Mouse (Mus musculus) small intestine, adult 2 months (tissue): ENCODE measurements around the gene Egfl8. TPM values are rescaled to one million over a fixed set of nuclear protein-coding genes. Genes with fewer than 3 reads are reported as not detected.

Experiments
- H3K27ac ChIP-seq: fragments of 200-500 bp; 2 replicates; pipeline ENCODE4 v1.5.1; 2012; ENCODE audit warnings: low read depth, low read length, control low read depth, inconsistent platforms; ENCODE audit not compliant: insufficient read depth
- H3K27me3 ChIP-seq: fragments of 200-500 bp; 2 replicates; pipeline ENCODE4 v1.6.1; 2012; ENCODE audit warnings: mild to moderate bottlenecking, moderate library complexity, low read length, inconsistent platforms; ENCODE audit not compliant: control insufficient read depth, insufficient read depth
- H3K36me3 ChIP-seq: fragments of 200-500 bp; 2 replicates; pipeline ENCODE4 v1.6.1; 2012; ENCODE audit warnings: mild to moderate bottlenecking, low read length, control low read depth, inconsistent platforms; ENCODE audit not compliant: control insufficient read depth, insufficient read depth
- H3K4me1 ChIP-seq: fragments of 200-500 bp; 2 replicates; pipeline ENCODE4 v1.6.1; 2012; ENCODE audit warnings: low read length, inconsistent platforms, mixed read lengths; ENCODE audit not compliant: control insufficient read depth, insufficient read depth, insufficient read length
- H3K4me3 ChIP-seq: fragments of 200-500 bp; 2 replicates; pipeline ENCODE4 v1.5.1; 2012; ENCODE audit warnings: low read depth, mild to moderate bottlenecking, control low read depth, inconsistent platforms, low read length, moderate library complexity
- CTCF ChIP-seq: fragments of 200-500 bp; IDR thresholded peaks from 2 replicates; pipeline ENCODE4 v1.5.1; 2012; ENCODE audit warnings: low read depth, mild to moderate bottlenecking, control low read depth, inconsistent platforms, low read length, moderate library complexity, mixed read lengths; ENCODE audit not compliant: insufficient replicate concordance, insufficient read length; ENCODE audit errors: extremely low read depth
- POLR2A ChIP-seq: fragments of 200-500 bp; IDR thresholded peaks from 2 replicates; pipeline ENCODE4 v1.6.1; 2012; ENCODE audit warnings: low read depth, mild to moderate bottlenecking, control low read depth, inconsistent platforms, low read length, moderate library complexity
- WGBS: fragments of 180-500 bp; shearing (Covaris S2); methylation state at CpG from one replicate; pipeline ENCODE4 v1.1.7; 2018; 5-methylcytosine and 5-hydroxymethylcytosine counted together
- polyA plus RNA-seq: library from polyadenylated mRNA; depleted of rRNA; stranded (reverse); fragments of >200 nt; gene quantifications from 2 replicates; pipeline ENCODE4 v1.2.3, GENCODE M21; 2012

Gene Egfl8
- polyA plus RNA-seq, 1 experiment, result 2.3 TPM

- Histone ChIP-seq H3K27me3 (no peaks in the 10 kb centered on the region), H3K27ac (no peak overlapping the region), H3K4me1 (peaks cover 9% of the 10 kb centered on the region), H3K4me3 (no peak overlapping the region), H3K36me3 (no peaks in the 10 kb centered on the region)
- WGBS, result 94% methylated on average over 8 of the region's 8 CpGs
- TF ChIP-seq POLR2A, result no peak
- TF ChIP-seq CTCF, result no peak
Measured at GRCm38 (mm10) chr17:34585121-34585520, 30.6 kb downstream of the Egfl8 start.

DNA sequence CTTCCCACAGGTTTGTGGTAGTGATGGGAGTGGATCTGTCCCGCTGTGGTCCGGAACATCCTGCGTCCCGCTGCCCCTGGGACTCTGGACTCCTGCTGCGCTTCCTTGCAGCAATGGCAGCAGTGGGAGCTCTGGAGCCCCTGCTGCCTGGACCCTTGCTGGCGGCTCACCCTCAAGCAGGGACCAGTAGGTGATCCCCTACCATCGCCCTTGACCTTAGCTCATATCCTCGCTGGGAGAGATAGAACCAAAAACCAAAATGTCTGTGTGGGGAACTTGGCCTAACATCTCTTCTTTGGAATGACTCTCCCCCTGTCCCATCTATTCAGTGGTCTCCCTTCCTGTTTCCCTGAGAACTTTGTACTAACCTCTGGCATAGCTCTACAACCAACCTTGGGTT, 32.0 kb downstream of the Egfl8 start:
- TF ChIP-seq CTCF (no peak), POLR2A (no peak)
- no peak overlapping the region for H3K27ac ChIP-seq
- H3K36me3 ChIP-seq, result no peaks in the 10 kb centered on the region
- H3K4me3 ChIP-seq, result no peak overlapping the region
- H3K4me1 ChIP-seq, result peaks cover 7% of the 10 kb centered on the region
- WGBS, result 93% methylated on average over 8 of the region's 8 CpGs
- H3K27me3 ChIP-seq, result no peaks in the 10 kb centered on the region

DNA sequence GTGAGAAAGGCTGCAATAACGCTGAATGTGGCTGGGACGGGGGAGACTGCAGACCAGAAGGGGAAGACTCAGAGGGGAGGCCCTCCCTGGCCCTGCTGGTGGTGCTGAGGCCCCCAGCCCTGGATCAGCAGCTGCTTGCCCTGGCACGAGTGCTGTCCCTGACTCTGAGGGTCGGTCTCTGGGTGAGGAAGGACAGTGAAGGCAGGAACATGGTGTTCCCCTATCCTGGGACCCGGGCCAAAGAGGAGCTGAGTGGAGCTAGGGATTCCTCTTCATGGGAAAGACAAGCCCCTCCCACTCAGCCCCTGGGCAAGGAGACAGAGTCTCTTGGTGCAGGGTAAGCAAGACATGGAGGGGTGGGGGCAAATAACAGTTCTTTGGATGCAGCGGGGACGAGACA, 32.4 kb downstream of the Egfl8 start:
- TF ChIP-seq CTCF, result no peak
- no peak for TF ChIP-seq POLR2A
- WGBS, result 76% methylated on average over 7 of the region's 7 CpGs
- Histone ChIP-seq H3K4me1 (peaks cover 7% of the 10 kb centered on the region), H3K27me3 (no peaks in the 10 kb centered on the region), H3K4me3 (no peak overlapping the region), H3K36me3 (no peaks in the 10 kb centered on the region), H3K27ac (no peak overlapping the region)

DNA sequence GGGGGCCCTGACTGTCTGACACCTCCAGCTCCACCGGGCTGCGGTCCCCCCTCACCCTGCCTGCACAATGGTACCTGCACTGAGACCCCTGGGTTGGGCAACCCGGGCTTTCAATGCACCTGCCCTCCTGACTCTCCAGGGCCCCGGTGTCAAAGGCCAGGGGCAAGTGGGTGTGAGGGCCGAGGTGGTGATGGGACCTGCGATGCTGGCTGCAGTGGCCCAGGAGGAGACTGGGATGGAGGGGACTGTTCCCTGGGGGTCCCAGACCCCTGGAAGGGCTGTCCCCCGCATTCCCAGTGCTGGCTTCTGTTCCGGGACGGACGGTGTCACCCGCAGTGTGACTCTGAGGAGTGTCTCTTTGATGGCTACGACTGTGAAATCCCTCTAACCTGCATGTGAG, 33.2 kb downstream of the Egfl8 start:
- peaks cover 9% of the 10 kb centered on the region for H3K4me1 ChIP-seq
- no peaks in the 10 kb centered on the region for H3K27me3 ChIP-seq
- H3K36me3 ChIP-seq, result no peaks in the 10 kb centered on the region
- TF ChIP-seq POLR2A (no peak), CTCF (no peak)
- WGBS, result 91% methylated on average over 12 of the region's 12 CpGs
- no peak overlapping the region for H3K27ac ChIP-seq
- no peak overlapping the region for H3K4me3 ChIP-seq

- H3K27me3 ChIP-seq, result no peaks in the 10 kb centered on the region
- peaks cover 27% of the 10 kb centered on the region for H3K4me1 ChIP-seq
- H3K36me3 ChIP-seq, result no peaks in the 10 kb centered on the region
- no peak overlapping the region for H3K4me3 ChIP-seq
- no peak for TF ChIP-seq POLR2A
- no peak for TF ChIP-seq CTCF
- H3K27ac ChIP-seq, result no peak overlapping the region
- 91% methylated on average over 3 of the region's 3 CpGs for WGBS
Measured at GRCm38 (mm10) chr17:34578070-34578469, 37.7 kb downstream of the Egfl8 start.

DNA sequence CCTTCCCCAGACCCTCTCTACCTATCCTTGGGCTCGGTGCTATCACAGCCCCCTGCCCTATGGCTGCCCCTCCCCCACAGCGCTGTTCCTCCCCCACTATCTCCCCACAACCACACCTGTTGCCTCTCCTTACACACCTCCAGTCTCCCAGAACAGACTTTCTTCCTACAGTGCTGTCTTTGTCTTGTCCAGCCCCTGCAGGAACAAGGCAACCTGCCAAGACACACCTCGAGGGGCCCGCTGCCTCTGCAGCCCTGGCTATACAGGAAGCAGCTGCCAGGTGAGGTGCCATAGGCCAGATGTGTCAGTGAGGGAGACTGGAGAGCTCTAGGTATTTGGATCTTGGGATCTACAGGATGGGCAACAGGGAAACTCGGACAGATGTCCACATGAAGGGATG, 39.2 kb downstream of the Egfl8 start:
- peaks cover 27% of the 10 kb centered on the region for H3K4me1 ChIP-seq
- H3K27me3 ChIP-seq, result no peaks in the 10 kb centered on the region
- H3K4me3 ChIP-seq, result no peak overlapping the region
- WGBS, result 27% methylated on average over 5 of the region's 5 CpGs
- no peaks in the 10 kb centered on the region for H3K36me3 ChIP-seq
- TF ChIP-seq POLR2A (no peak), CTCF (no peak)
- H3K27ac ChIP-seq, result peak overlapping the region; percentile 57

DNA sequence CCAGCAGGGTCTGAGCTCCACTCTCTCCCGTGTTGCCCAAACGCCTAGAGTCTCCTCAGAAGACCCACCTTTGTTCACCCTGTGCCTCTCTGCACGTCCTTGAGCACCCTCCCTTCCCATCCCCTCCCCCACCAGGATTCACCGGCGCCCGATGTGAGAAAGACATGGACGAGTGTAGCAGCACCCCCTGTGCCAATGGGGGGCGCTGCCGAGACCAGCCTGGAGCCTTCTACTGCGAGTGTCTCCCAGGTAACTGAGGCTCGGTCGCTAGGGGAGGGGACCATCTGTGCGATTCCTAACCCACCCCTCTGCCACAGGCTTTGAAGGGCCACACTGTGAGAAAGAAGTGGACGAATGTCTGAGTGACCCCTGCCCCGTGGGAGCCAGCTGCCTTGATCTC, 43.4 kb downstream of the Egfl8 start:
- H3K4me3 ChIP-seq, result no peak overlapping the region
- no peaks in the 10 kb centered on the region for H3K27me3 ChIP-seq
- WGBS, result 51% methylated on average over 15 of the region's 15 CpGs
- peaks cover 27% of the 10 kb centered on the region for H3K4me1 ChIP-seq
- no peak overlapping the region for H3K27ac ChIP-seq
- TF ChIP-seq POLR2A (no peak), CTCF (no peak)
- H3K36me3 ChIP-seq, result no peaks in the 10 kb centered on the region

GRCm38 (mm10) chr17:34571875-34572274, 43.9 kb downstream of the Egfl8 start:
- Histone ChIP-seq H3K27me3 (no peaks in the 10 kb centered on the region), H3K27ac (no peak overlapping the region), H3K4me1 (peaks cover 28% of the 10 kb centered on the region), H3K4me3 (no peak overlapping the region), H3K36me3 (no peaks in the 10 kb centered on the region)
- no peak for TF ChIP-seq POLR2A
- TF ChIP-seq CTCF, result peak; percentile 68; the same call in 1 of the 2 replicates
- WGBS, result 43% methylated on average over 5 of the region's 5 CpGs

GRCm38 (mm10) chr17:34569919-34570318, 45.9 kb downstream of the Egfl8 start:
- Histone ChIP-seq H3K4me1 (peaks cover 18% of the 10 kb centered on the region), H3K27ac (no peak overlapping the region), H3K27me3 (no peaks in the 10 kb centered on the region), H3K4me3 (no peak overlapping the region), H3K36me3 (no peaks in the 10 kb centered on the region)
- no peak for TF ChIP-seq CTCF
- TF ChIP-seq POLR2A, result no peak
- WGBS, result 91% methylated on average over 4 of the region's 4 CpGs
